Mouse (Mus musculus): ENCODE results near the gene Jmjd4. TPM values are rescaled to one million over a fixed set of nuclear protein-coding genes. Genes with fewer than 3 reads are reported as not detected.

Jmjd4 gene
- polyA plus RNA-seq, 1 experiment from 2014 or later = 21.4 TPM

GRCm38 (mm10) chr11:59423010-59423588 is 26.7 kb upstream of the Jmjd4 start:
- 0 out of 2 replicates have a peak, but pooled peaks cover 2% of the 10 kb centered on the region for H3K4me1 ChIP-seq (ENCODE audit: control insufficient read depth, insufficient read depth, low read length)
- no peak for ATAC-seq (ENCODE audit: low read depth)
- H3K36me3 ChIP-seq (ENCODE audit: control insufficient read depth, insufficient read depth, low read length) = peaks cover 47% of the 10 kb centered on the region
- no peak overlapping the region for H3K4me3 ChIP-seq (ENCODE audit: low read depth, low read length)
- H3K9ac ChIP-seq (replicated peaks; ENCODE audit: low read depth, low read length) = no peak overlapping the region
- H3K27me3 ChIP-seq (ENCODE audit: control insufficient read depth, insufficient read depth, low read length) = no peaks in the 10 kb centered on the region
- H3K27ac ChIP-seq (ENCODE audit: low read depth, low read length) = no peak overlapping the region
- 73% methylated on average over 5 of the region's 5 CpGs for WGBS
- H3K9me3 ChIP-seq (ENCODE audit: control insufficient read depth, low read length) = no peaks in the 10 kb centered on the region
- H3K4me2 ChIP-seq (ENCODE audit: low read depth, low read length) = no peak overlapping the region

- ATAC-seq (ENCODE audit: low read depth) = no peak
- H3K27ac ChIP-seq (ENCODE audit: low read depth, low read length) = no peak overlapping the region
- no peaks in the 10 kb centered on the region for H3K9me3 ChIP-seq (ENCODE audit: control insufficient read depth, low read length)
- H3K36me3 ChIP-seq (ENCODE audit: control insufficient read depth, insufficient read depth, low read length) = peaks cover 34% of the 10 kb centered on the region
- WGBS = 61% methylated on average over 7 of the region's 7 CpGs
- no peak overlapping the region for H3K4me2 ChIP-seq (ENCODE audit: low read depth, low read length)
- H3K9ac ChIP-seq (replicated peaks; ENCODE audit: low read depth, low read length) = no peak overlapping the region
- no peaks in the 10 kb centered on the region for H3K27me3 ChIP-seq (ENCODE audit: control insufficient read depth, insufficient read depth, low read length)
- H3K4me1 ChIP-seq (ENCODE audit: control insufficient read depth, insufficient read depth, low read length) = 0 out of 2 replicates have a peak, but pooled peaks cover 2% of the 10 kb centered on the region
- H3K4me3 ChIP-seq (ENCODE audit: low read depth, low read length) = no peak overlapping the region
These were observed 24.2 kb upstream of the Jmjd4 start for GRCm38 (mm10) chr11:59425671-59426101.

DNA sequence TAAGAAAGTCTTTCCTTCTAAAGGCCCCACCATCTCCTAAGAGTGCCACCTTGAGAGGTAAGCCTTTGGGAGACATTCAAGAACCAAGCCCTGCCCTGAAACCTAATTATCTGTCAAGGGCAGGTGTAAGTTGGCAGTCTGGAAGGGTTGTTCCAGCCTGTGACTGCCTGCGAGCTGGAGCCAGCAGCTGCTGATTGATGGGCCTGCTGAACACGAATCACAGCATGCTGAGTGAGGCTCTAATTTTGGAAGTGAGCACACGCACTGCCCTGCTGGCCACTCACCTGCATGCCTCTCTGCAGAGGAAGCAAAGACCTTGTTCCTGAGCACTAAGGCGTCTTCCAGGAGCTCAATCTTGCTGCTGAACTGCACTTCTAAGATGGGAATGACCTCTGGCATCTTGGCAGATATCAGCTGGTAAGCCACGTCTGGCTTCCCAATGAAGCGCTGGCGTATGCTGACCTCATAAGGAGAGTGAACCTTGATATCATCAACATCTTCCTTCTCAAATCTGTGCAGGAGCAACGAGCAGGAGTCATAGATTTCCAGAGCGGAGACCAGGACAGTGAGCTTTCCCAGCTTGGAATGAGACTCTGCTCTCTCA is 21.7 kb upstream of the Jmjd4 start:
- no peak for ATAC-seq (ENCODE audit: low read depth)
- no peak overlapping the region for H3K27ac ChIP-seq (ENCODE audit: low read depth, low read length)
- 0 out of 2 replicates have a peak, but pooled peaks cover 2% of the 10 kb centered on the region for H3K4me1 ChIP-seq (ENCODE audit: control insufficient read depth, insufficient read depth, low read length)
- WGBS = 88% methylated on average over 9 of the region's 9 CpGs
- no peak overlapping the region for H3K9ac ChIP-seq (replicated peaks; ENCODE audit: low read depth, low read length)
- H3K4me3 ChIP-seq (ENCODE audit: low read depth, low read length) = no peak overlapping the region
- no peaks in the 10 kb centered on the region for H3K27me3 ChIP-seq (ENCODE audit: control insufficient read depth, insufficient read depth, low read length)
- H3K9me3 ChIP-seq (ENCODE audit: control insufficient read depth, low read length) = no peaks in the 10 kb centered on the region
- no peak overlapping the region for H3K4me2 ChIP-seq (ENCODE audit: low read depth, low read length)
- H3K36me3 ChIP-seq (ENCODE audit: control insufficient read depth, insufficient read depth, low read length) = peaks cover 34% of the 10 kb centered on the region

GRCm38 (mm10) chr11:59429959-59430358 is 19.9 kb upstream of the Jmjd4 start:
- Histone ChIP-seq H3K36me3 (ENCODE audit: control insufficient read depth, insufficient read depth, low read length) (peaks cover 28% of the 10 kb centered on the region), H3K4me2 (ENCODE audit: low read depth, low read length) (no peak overlapping the region), H3K9ac (replicated peaks; ENCODE audit: low read depth, low read length) (no peak overlapping the region), H3K27ac (ENCODE audit: low read depth, low read length) (no peak overlapping the region), H3K27me3 (ENCODE audit: control insufficient read depth, insufficient read depth, low read length) (no peaks in the 10 kb centered on the region), H3K4me3 (ENCODE audit: low read depth, low read length) (no peak overlapping the region), H3K4me1 (ENCODE audit: control insufficient read depth, insufficient read depth, low read length) (0 out of 2 replicates have a peak, but pooled peaks cover 2% of the 10 kb centered on the region), H3K9me3 (ENCODE audit: control insufficient read depth, low read length) (no peaks in the 10 kb centered on the region)
- no peak for ATAC-seq (ENCODE audit: low read depth)
- 80% methylated on average over 1 of the region's 1 CpGs for WGBS

DNA sequence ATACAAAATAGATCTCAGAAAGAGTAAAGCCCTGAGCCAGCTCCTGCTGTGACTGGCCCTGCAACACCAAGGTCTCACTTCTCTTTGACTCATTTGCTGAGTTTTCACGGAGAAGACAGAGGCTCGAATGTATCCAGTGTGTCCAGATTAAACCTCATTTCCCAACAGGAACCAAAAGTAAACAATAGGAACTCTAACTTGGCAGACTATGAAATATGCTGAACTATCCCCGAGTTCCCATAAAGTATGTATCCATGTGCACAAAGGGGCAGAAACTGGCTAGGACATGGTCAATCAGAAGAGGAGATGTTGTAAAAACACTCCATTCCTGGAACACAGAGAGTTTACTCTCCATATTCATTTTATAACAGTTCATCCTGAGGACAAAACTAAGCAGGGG is 17.6 kb upstream of the Jmjd4 start:
- no peak for ATAC-seq (ENCODE audit: low read depth)
- Histone ChIP-seq H3K4me3 (ENCODE audit: low read depth, low read length) (no peak overlapping the region), H3K4me2 (ENCODE audit: low read depth, low read length) (no peak overlapping the region), H3K4me1 (ENCODE audit: control insufficient read depth, insufficient read depth, low read length) (no peaks in the 10 kb centered on the region), H3K27me3 (ENCODE audit: control insufficient read depth, insufficient read depth, low read length) (no peaks in the 10 kb centered on the region), H3K9me3 (ENCODE audit: control insufficient read depth, low read length) (no peaks in the 10 kb centered on the region; the same call in 1 of the 2 replicates), H3K36me3 (ENCODE audit: control insufficient read depth, insufficient read depth, low read length) (peaks cover 19% of the 10 kb centered on the region), H3K27ac (ENCODE audit: low read depth, low read length) (no peak overlapping the region), H3K9ac (replicated peaks; ENCODE audit: low read depth, low read length) (no peak overlapping the region)
- 68% methylated on average over 3 of the region's 3 CpGs for WGBS

- 96% methylated on average over 12 of the region's 12 CpGs for WGBS
- Histone ChIP-seq H3K9ac (replicated peaks; ENCODE audit: low read depth, low read length) (no peak overlapping the region), H3K36me3 (ENCODE audit: control insufficient read depth, insufficient read depth, low read length) (peaks cover 22% of the 10 kb centered on the region), H3K9me3 (ENCODE audit: control insufficient read depth, low read length) (no peaks in the 10 kb centered on the region; the same call in 1 of the 2 replicates), H3K27me3 (ENCODE audit: control insufficient read depth, insufficient read depth, low read length) (no peaks in the 10 kb centered on the region), H3K4me2 (ENCODE audit: low read depth, low read length) (no peak overlapping the region), H3K27ac (ENCODE audit: low read depth, low read length) (no peak overlapping the region), H3K4me1 (ENCODE audit: control insufficient read depth, insufficient read depth, low read length) (no peaks in the 10 kb centered on the region), H3K4me3 (ENCODE audit: low read depth, low read length) (no peak overlapping the region)
- ATAC-seq (ENCODE audit: low read depth) = no peak
These were observed 11.9 kb upstream of the Jmjd4 start for GRCm38 (mm10) chr11:59437954-59438353.

DNA sequence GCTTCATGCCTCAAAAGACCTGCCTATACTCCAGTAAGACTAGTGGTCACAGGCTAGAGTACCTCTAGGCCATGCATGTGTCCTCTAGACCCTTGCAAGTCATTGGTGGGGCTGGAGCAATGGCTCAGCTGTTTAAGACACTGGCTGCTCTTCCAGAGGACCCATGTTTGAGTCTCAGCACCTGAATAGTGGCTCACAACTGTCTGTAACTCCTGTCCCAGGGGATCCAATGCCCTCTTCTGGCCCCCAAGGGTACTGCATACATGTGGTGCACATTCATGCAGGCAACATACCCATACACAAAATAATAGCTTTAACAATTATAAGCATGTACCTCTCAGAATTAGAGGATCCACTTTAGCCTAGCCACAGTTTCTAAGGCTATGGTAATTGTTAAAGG is 6.7 kb upstream of the Jmjd4 start:
- no peak for ATAC-seq (ENCODE audit: low read depth)
- no peak overlapping the region for H3K27ac ChIP-seq (ENCODE audit: low read depth, low read length)
- H3K9ac ChIP-seq (replicated peaks; ENCODE audit: low read depth, low read length) = no peak overlapping the region

GRCm38 (mm10) chr11:59450230-59450771 is 456 bp downstream of the Jmjd4 start:
- peak overlapping the region; percentile 85 for H3K4me3 ChIP-seq (ENCODE audit: low read depth, low read length)
- H3K4me2 ChIP-seq (ENCODE audit: low read depth, low read length) = peak overlapping the region; percentile 88
- no peaks in the 10 kb centered on the region for H3K9me3 ChIP-seq (ENCODE audit: control insufficient read depth, low read length)
- peak overlapping the region; percentile 48 for H3K27ac ChIP-seq (ENCODE audit: low read depth, low read length)
- WGBS = under 1% methylated on average over 38 of the region's 38 CpGs
- peak overlapping the region; percentile 62 for H3K9ac ChIP-seq (replicated peaks; ENCODE audit: low read depth, low read length)
- peak; percentile 73 for ATAC-seq (ENCODE audit: low read depth)
- H3K36me3 ChIP-seq (ENCODE audit: control insufficient read depth, insufficient read depth, low read length) = peaks cover 15% of the 10 kb centered on the region
- H3K27me3 ChIP-seq (ENCODE audit: control insufficient read depth, insufficient read depth, low read length) = no peaks in the 10 kb centered on the region
- H3K4me1 ChIP-seq (ENCODE audit: control insufficient read depth, insufficient read depth, low read length) = peaks cover 19% of the 10 kb centered on the region; the same call in 1 of the 2 replicates

More for the DNA sequence above, 6.7 kb upstream of the Jmjd4 start:
- H3K9me3 ChIP-seq (ENCODE audit: control insufficient read depth, low read length) = no peaks in the 10 kb centered on the region
- H3K4me1 ChIP-seq (ENCODE audit: control insufficient read depth, insufficient read depth, low read length) = 0 out of 2 replicates have a peak, but pooled peaks cover under 1% of the 10 kb centered on the region
- no peak overlapping the region for H3K4me3 ChIP-seq (ENCODE audit: low read depth, low read length)
- H3K36me3 ChIP-seq (ENCODE audit: control insufficient read depth, insufficient read depth, low read length) = peaks cover 4% of the 10 kb centered on the region
- no peaks in the 10 kb centered on the region for H3K27me3 ChIP-seq (ENCODE audit: control insufficient read depth, insufficient read depth, low read length)
- no peak overlapping the region for H3K4me2 ChIP-seq (ENCODE audit: low read depth, low read length)

GRCm38 (mm10) chr11:59451086-59451485 is 1.2 kb downstream of the Jmjd4 start, which contains the start of gene Snap47:
Gene Snap47 (minus strand): TSS chr11:59451186.
- H3K4me3 ChIP-seq (ENCODE audit: low read depth, low read length) = peak within 1 kb of the TSS; percentile 85
- H3K4me2 ChIP-seq (ENCODE audit: low read depth, low read length) = peak within 1 kb of the TSS; percentile 88
- H3K4me1 ChIP-seq (ENCODE audit: control insufficient read depth, insufficient read depth, low read length) = peaks cover 19% of the 10 kb centered on the region; the same call in 1 of the 2 replicates
- WGBS = 85% methylated on average over 4 of the region's 4 CpGs
- no peaks in the 10 kb centered on the region for H3K9me3 ChIP-seq (ENCODE audit: control insufficient read depth, low read length)
- H3K36me3 ChIP-seq (ENCODE audit: control insufficient read depth, insufficient read depth, low read length) = peaks cover 22% of the 10 kb centered on the region
- peak within 1 kb of the TSS; percentile 62 for H3K9ac ChIP-seq (replicated peaks; ENCODE audit: low read depth, low read length)
- peak within 1 kb of the TSS; percentile 48 for H3K27ac ChIP-seq (ENCODE audit: low read depth, low read length)
- no peaks in the 10 kb centered on the region for H3K27me3 ChIP-seq (ENCODE audit: control insufficient read depth, insufficient read depth, low read length)
- ATAC-seq (ENCODE audit: low read depth) = no peak

Measured in neural tube, embryonic 14.5 days (tissue).